Mouse (Mus musculus) midbrain, embryonic 12.5 days (tissue): ENCODE results near the gene Vmn2r90. TPM values are rescaled to one million over a fixed set of nuclear protein-coding genes. Genes with fewer than 3 reads are reported as not detected.
"Not testable (repeated sequence)": the region's sequence is repeated elsewhere in the genome, so short reads cannot be mapped to it uniquely, and the experiment has no call there.

Experiments
- ATAC-seq: fragments of 200-750 bp; cut with Nextera tagmentation; 2 replicates; pipeline ENCODE4 v1.8.0; 2017; ENCODE audit warnings: low read depth, moderate TSS enrichment, moderate library complexity; ENCODE audit not compliant: low FRiP score
- H3K27ac ChIP-seq: fragments of 300-500 bp; sonication (generic); replicated peaks from 2 replicates; pipeline ENCODE4 v1.5.1; 2016; ENCODE audit warnings: mild to moderate bottlenecking
- H3K27me3 ChIP-seq: fragments of 300-500 bp; sonication (generic); 2 replicates; pipeline ENCODE4 v1.6.1; 2016; ENCODE audit warnings: mild to moderate bottlenecking
- H3K36me3 ChIP-seq: fragments of 300-500 bp; sonication (generic); 2 replicates; pipeline ENCODE4 v1.6.1; 2016
- H3K4me1 ChIP-seq: fragments of 300-500 bp; sonication (generic); 2 replicates; pipeline ENCODE4 v1.6.1; 2016
- H3K4me2 ChIP-seq: fragments of 300-500 bp; sonication (generic); replicated peaks from 2 replicates; pipeline ENCODE4 v1.6.1; 2016; ENCODE audit warnings: mild to moderate bottlenecking, moderate library complexity
- H3K4me3 ChIP-seq: fragments of 300-500 bp; sonication (generic); 2 replicates; pipeline ENCODE4 v1.5.1; 2016; ENCODE audit warnings: mild to moderate bottlenecking
- H3K9ac ChIP-seq: fragments of 300-500 bp; sonication (generic); replicated peaks from 2 replicates; pipeline ENCODE4 v1.6.1; 2016; ENCODE audit warnings: mild to moderate bottlenecking, moderate library complexity
- H3K9me3 ChIP-seq: fragments of 300-500 bp; sonication (generic); 2 replicates; pipeline ENCODE4 v1.6.1; 2016; ENCODE audit warnings: mild to moderate bottlenecking
- WGBS: fragments of 180-500 bp; shearing (Covaris S2); methylation state at CpG from one replicate; pipeline ENCODE4 v1.1.7; 2016; 5-methylcytosine and 5-hydroxymethylcytosine counted together
- polyA plus RNA-seq: library from polyadenylated mRNA; unstranded; fragments of >200 nt; fragmentation: Nextera tagmentation; extraction: Ambion mirVana; gene quantifications from 2 replicates; pipeline ENCODE4 v1.2.1, GENCODE M21; 2016

Gene Vmn2r90
- not detected in 2 replicates for polyA plus RNA-seq

GRCm38 (mm10) chr17:17703447-17703846 lies at the start of gene Vmn2r90:
Vmn2r90 (plus strand) TSS chr17:17703747.
- Histone ChIP-seq H3K4me3 (no peak within 1 kb of the TSS), H3K9ac (no peak within 1 kb of the TSS), H3K27ac (no peak within 1 kb of the TSS), H3K4me1 (no peaks in the 10 kb centered on the region), H3K9me3 (no peaks in the 10 kb centered on the region), H3K4me2 (no peak within 1 kb of the TSS), H3K36me3 (no peaks in the 10 kb centered on the region), H3K27me3 (no peaks in the 10 kb centered on the region)
- 73% methylated on average over 1 of the region's 1 CpGs for WGBS
- ATAC-seq = no peak

- Histone ChIP-seq H3K27ac (no peak overlapping the region), H3K4me2 (peak overlapping the region; percentile 40), H3K36me3 (no peaks in the 10 kb centered on the region), H3K9me3 (no peaks in the 10 kb centered on the region), H3K9ac (0 out of 2 replicates have a peak overlapping the region, but pooled peaks have one; percentile 24), H3K4me3 (no peak overlapping the region), H3K4me1 (peaks cover 13% of the 10 kb centered on the region; the same call in 1 of the 2 replicates), H3K27me3 (no peaks in the 10 kb centered on the region)
- ATAC-seq = peak; percentile 38; the same call in 1 of the 2 replicates
- WGBS = 15% methylated on average over 10 of the region's 10 CpGs
These were observed 48.3 kb upstream of the Vmn2r90 start for GRCm38 (mm10) chr17:17654997-17655828.

- Histone ChIP-seq H3K27ac (no peak overlapping the region), H3K4me1 (peaks cover 13% of the 10 kb centered on the region; the same call in 1 of the 2 replicates), H3K4me2 (no peak overlapping the region), H3K27me3 (no peaks in the 10 kb centered on the region), H3K9me3 (no peaks in the 10 kb centered on the region), H3K9ac (no peak overlapping the region), H3K4me3 (no peak overlapping the region), H3K36me3 (no peaks in the 10 kb centered on the region)
- 20% methylated on average over 2 of the region's 2 CpGs for WGBS
- peak; percentile 68 for ATAC-seq
These were observed 47.7 kb upstream of the Vmn2r90 start for GRCm38 (mm10) chr17:17655829-17656176.

GRCm38 (mm10) chr17:17678781-17679180 lies 24.8 kb upstream of the Vmn2r90 start:
- 83% methylated on average over 1 of the region's 1 CpGs for WGBS
- ATAC-seq = no peak
- H3K9ac ChIP-seq = no peak overlapping the region

GRCm38 (mm10) chr17:17690659-17691058 lies 12.9 kb upstream of the Vmn2r90 start:
- no peak for ATAC-seq
- Histone ChIP-seq H3K4me1 (no peaks in the 10 kb centered on the region), H3K9me3 (no peaks in the 10 kb centered on the region), H3K27ac (no peak overlapping the region), H3K4me2 (no peak overlapping the region), H3K9ac (no peak overlapping the region), H3K36me3 (no peaks in the 10 kb centered on the region), H3K4me3 (no peak overlapping the region), H3K27me3 (no peaks in the 10 kb centered on the region)
- 71% methylated on average over 2 of the region's 2 CpGs for WGBS

More at GRCm38 (mm10) chr17:17678781-17679180, 24.8 kb upstream of the Vmn2r90 start:
- no peak overlapping the region for H3K27ac ChIP-seq
- no peaks in the 10 kb centered on the region for H3K4me1 ChIP-seq
- no peak overlapping the region for H3K4me2 ChIP-seq
- H3K27me3 ChIP-seq = no peaks in the 10 kb centered on the region
- H3K4me3 ChIP-seq = no peak overlapping the region
- H3K9me3 ChIP-seq = no peaks in the 10 kb centered on the region
- H3K36me3 ChIP-seq = no peaks in the 10 kb centered on the region

GRCm38 (mm10) chr17:17732396-17732795 lies 28.8 kb downstream of the Vmn2r90 start:
- not testable (repeated sequence) for H3K27ac ChIP-seq, ATAC-seq, H3K4me1 ChIP-seq, H3K36me3 ChIP-seq, H3K9me3 ChIP-seq, H3K4me3 ChIP-seq, H3K9ac ChIP-seq, H3K27me3 ChIP-seq, H3K4me2 ChIP-seq
- WGBS = 89% methylated on average over 4 of the region's 4 CpGs

- Histone ChIP-seq H3K27me3 (no peaks in the 10 kb centered on the region), H3K4me1 (no peaks in the 10 kb centered on the region), H3K9ac (no peak overlapping the region), H3K36me3 (no peaks in the 10 kb centered on the region), H3K4me2 (no peak overlapping the region), H3K9me3 (peaks cover 5% of the 10 kb centered on the region; the same call in 1 of the 2 replicates), H3K4me3 (no peak overlapping the region), H3K27ac (no peak overlapping the region)
- WGBS = 75% methylated on average over 1 of the region's 1 CpGs
- ATAC-seq = no peak
These were observed 35.1 kb downstream of the Vmn2r90 start for GRCm38 (mm10) chr17:17738635-17739034.

- not testable (repeated sequence) for H3K36me3 ChIP-seq, H3K9ac ChIP-seq, ATAC-seq, H3K27me3 ChIP-seq, H3K4me3 ChIP-seq, H3K27ac ChIP-seq, H3K4me1 ChIP-seq, H3K4me2 ChIP-seq, H3K9me3 ChIP-seq
- 91% methylated on average over 7 of the region's 7 CpGs for WGBS
These were observed 35.8 kb downstream of the Vmn2r90 start for GRCm38 (mm10) chr17:17739300-17739699.

- not testable (repeated sequence) for H3K4me2 ChIP-seq, H3K9ac ChIP-seq, H3K27ac ChIP-seq, H3K9me3 ChIP-seq, H3K27me3 ChIP-seq, H3K4me1 ChIP-seq, ATAC-seq, H3K4me3 ChIP-seq, H3K36me3 ChIP-seq
- 75% methylated on average over 5 of the region's 5 CpGs for WGBS
These were observed 36.4 kb downstream of the Vmn2r90 start for GRCm38 (mm10) chr17:17739936-17740335.

- not testable (repeated sequence) for H3K9me3 ChIP-seq, H3K4me1 ChIP-seq, H3K4me3 ChIP-seq, H3K36me3 ChIP-seq, ATAC-seq, H3K9ac ChIP-seq, H3K27me3 ChIP-seq, H3K27ac ChIP-seq, H3K4me2 ChIP-seq
These were observed 38.0 kb downstream of the Vmn2r90 start for GRCm38 (mm10) chr17:17741516-17741915.

- not testable (repeated sequence) for ATAC-seq, H3K27ac ChIP-seq, H3K9me3 ChIP-seq, H3K36me3 ChIP-seq, H3K4me3 ChIP-seq, H3K9ac ChIP-seq, H3K4me1 ChIP-seq, H3K4me2 ChIP-seq, H3K27me3 ChIP-seq
- 14% methylated on average over 4 of the region's 4 CpGs for WGBS
These were observed 45.8 kb downstream of the Vmn2r90 start for GRCm38 (mm10) chr17:17749371-17749770.

GRCm38 (mm10) chr17:17762614-17763293 lies 59.2 kb downstream of the Vmn2r90 start:
- no peaks in the 10 kb centered on the region for H3K4me1 ChIP-seq
- no peak for ATAC-seq
- no peak overlapping the region for H3K9ac ChIP-seq
- WGBS = 72% methylated on average over 1 of the region's 1 CpGs
- no peak overlapping the region for H3K4me3 ChIP-seq
- no peak overlapping the region for H3K27ac ChIP-seq
- H3K9me3 ChIP-seq = no peaks in the 10 kb centered on the region
- no peaks in the 10 kb centered on the region for H3K27me3 ChIP-seq
- H3K36me3 ChIP-seq = no peaks in the 10 kb centered on the region
- H3K4me2 ChIP-seq = no peak overlapping the region
